Mouse (Mus musculus): Measurements from ENCODE around the gene Gm21103. TPM values are rescaled to one million over a fixed set of nuclear protein-coding genes. Genes with fewer than 3 reads are reported as not detected.
"Not testable (repeated sequence)": the region's sequence is repeated elsewhere in the genome, so short reads cannot be mapped to it uniquely, and the experiment has no call there.

The Gm21103 gene
- 30.6 and 36.8 TPM in 2 replicates for polyA plus RNA-seq (2012; rRNA removed)

DNA sequence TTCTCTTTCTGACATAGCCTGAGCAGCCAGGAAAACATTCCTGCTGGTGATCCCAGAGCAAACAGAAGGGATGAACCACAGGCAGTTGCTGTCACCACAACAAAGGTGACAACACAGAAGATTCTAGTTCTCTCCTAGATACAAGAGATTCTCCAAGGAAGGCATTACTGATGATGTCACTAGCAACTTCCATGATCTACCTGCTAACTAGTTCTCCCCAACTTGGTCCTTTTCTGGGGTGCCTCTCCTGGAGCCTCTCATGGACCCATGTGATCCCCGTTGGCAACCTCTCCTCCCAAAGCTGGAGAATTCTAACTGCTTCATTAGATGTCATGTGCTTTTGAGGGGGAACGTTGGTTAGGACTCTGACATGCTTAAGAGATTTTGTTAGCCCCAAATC, at the start of gene Gm21103:
TSS of gene Gm21103 (minus strand) at position 101 of the 400 bp plus-strand sequence.
- H3K36me3 ChIP-seq (ENCODE audit: control insufficient read depth, insufficient read depth, low read length); H3K27me3 ChIP-seq (ENCODE audit: control insufficient read depth, insufficient read depth, low read length); H3K4me1 ChIP-seq (ENCODE audit: control insufficient read depth, insufficient read depth, low read length); H3K27ac ChIP-seq (ENCODE audit: control insufficient read depth, insufficient read depth, low read depth, low read length): not testable (repeated sequence)
- peak within 1 kb of the TSS; percentile 21 for H3K4me3 ChIP-seq (ENCODE audit: control insufficient read depth, low read depth, low read length)

DNA sequence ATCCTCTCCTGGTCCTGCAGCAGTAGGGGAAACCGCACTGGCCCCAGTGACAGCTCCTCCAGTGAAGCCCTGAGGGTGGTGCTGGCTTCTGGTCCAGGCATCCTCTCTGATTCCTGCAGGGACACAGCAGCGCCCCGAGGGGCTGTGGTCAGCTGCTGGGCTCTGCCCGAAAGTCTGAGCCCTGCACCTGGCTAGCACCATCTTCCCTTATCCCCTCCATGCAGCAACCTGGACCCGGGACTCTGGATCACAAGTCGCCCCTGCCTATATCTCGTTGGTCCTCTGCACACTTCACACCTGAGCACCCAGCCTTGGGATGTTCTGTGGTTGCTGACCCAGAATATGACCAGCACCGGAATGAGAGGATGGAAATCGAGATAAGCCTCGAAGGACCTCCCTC, 38.9 kb upstream of the Gm21103 start, which contains the start of gene Gm3618:
TSS of gene Gm3618 (minus strand) at position 101 of the 400 bp plus-strand sequence.
- H3K4me3 ChIP-seq (ENCODE audit: control insufficient read depth, low read depth, low read length); H3K27me3 ChIP-seq (ENCODE audit: control insufficient read depth, insufficient read depth, low read length); H3K27ac ChIP-seq (ENCODE audit: control insufficient read depth, insufficient read depth, low read depth, low read length); H3K36me3 ChIP-seq (ENCODE audit: control insufficient read depth, insufficient read depth, low read length); H3K4me1 ChIP-seq (ENCODE audit: control insufficient read depth, insufficient read depth, low read length): not testable (repeated sequence)

DNA sequence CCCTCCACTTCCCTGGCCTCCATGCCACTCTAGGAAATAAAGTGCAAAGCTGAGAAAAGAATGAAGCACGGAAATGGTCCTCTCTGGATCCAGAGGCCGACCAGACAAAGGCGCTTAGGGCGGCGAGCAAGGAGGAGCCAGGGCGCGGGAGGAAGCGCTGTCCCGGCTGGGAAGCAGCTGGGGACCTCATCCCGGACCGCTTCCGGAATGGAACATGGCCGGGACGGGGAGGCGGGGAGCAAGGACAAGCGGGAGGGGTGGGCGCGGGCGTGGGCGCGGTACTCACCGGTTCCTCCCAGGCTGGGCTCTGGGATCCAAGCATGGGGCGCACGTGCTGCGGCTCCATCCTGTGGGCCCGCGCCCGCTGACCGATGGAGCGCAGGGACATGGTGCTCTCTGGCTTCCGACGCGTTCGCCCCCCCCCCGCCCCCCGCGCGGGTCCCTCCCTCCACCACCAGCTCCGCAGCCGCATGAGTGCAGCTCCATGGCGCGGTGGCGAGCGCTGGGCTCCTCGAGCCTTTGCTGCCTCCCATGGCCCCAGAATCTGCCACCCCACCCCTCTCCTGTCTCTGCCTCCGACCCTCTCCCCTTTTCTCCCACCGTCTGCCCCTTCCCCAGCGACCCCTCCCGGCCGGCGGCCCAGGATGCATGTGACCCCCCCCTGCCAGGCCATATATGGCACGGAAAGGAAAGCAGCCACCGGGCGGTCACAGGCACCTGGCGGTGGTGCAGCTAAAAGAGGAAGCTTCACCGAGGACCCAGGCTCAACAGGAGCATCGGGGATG, 17.5 kb downstream of the Gm21103 start, which contains the start of gene Gm3411:
TSS of gene Gm3411 (minus strand) at position 320 of the 785 bp plus-strand sequence.
- not testable (repeated sequence) for H3K27ac ChIP-seq (ENCODE audit: control insufficient read depth, insufficient read depth, low read depth, low read length); H3K4me1 ChIP-seq (ENCODE audit: control insufficient read depth, insufficient read depth, low read length); H3K36me3 ChIP-seq (ENCODE audit: control insufficient read depth, insufficient read depth, low read length); H3K4me3 ChIP-seq (ENCODE audit: control insufficient read depth, low read depth, low read length); H3K27me3 ChIP-seq (ENCODE audit: control insufficient read depth, insufficient read depth, low read length)

Other genes with a start within 250 kb of the Gm21103 start
- gene Gm6337, start 246.6 kb downstream of the Gm21103 start, polyA plus RNA-seq (2012; rRNA removed), result 5.4 and 5.6 TPM in 2 replicates
- 0.57 TPM in 2 replicates for gene Gm8206, start 210.9 kb downstream of the Gm21103 start, polyA plus RNA-seq (2012; rRNA removed)
- gene Gm3468, start 196.2 kb downstream of the Gm21103 start, polyA plus RNA-seq (2012; rRNA removed), result 0.42 and 0.64 TPM in 2 replicates
- 12.6 and 17.1 TPM in 2 replicates for gene Gm3476, start 179.0 kb downstream of the Gm21103 start, polyA plus RNA-seq (2012; rRNA removed)
- gene Gm21560, start 85.6 kb downstream of the Gm21103 start, polyA plus RNA-seq (2012; rRNA removed), result 0.67 and 1.2 TPM in 2 replicates
- gene Gm3411, start 17.6 kb downstream of the Gm21103 start, polyA plus RNA-seq (2012; rRNA removed), result 4.9 and 7.9 TPM in 2 replicates
- gene Gm3618, start 38.8 kb upstream of the Gm21103 start, polyA plus RNA-seq (2012; rRNA removed), result 8.6 and 10.2 TPM in 2 replicates
- 0.15 and 0.43 TPM in 2 replicates for gene Gm16440, start 85.5 kb upstream of the Gm21103 start, polyA plus RNA-seq (2012; rRNA removed)
- 6.4 and 7.2 TPM in 2 replicates for gene Gm3591, start 107.6 kb upstream of the Gm21103 start, polyA plus RNA-seq (2012; rRNA removed)
- 0.72 and 0.79 TPM in 2 replicates for gene Gm3594, start 139.8 kb upstream of the Gm21103 start, polyA plus RNA-seq (2012; rRNA removed)
- gene Gm8356, start 232.4 kb upstream of the Gm21103 start, polyA plus RNA-seq (2012; rRNA removed), result 0.52 and 0.99 TPM in 2 replicates